Mouse (Mus musculus): ENCODE data around the gene Prr13. TPM values are rescaled to one million over a fixed set of nuclear protein-coding genes. Genes with fewer than 3 reads are reported as not detected.

Prr13 gene
- total RNA-seq (2021) (100 to 1,000 TPM; 105 to 197 TPM), polyA plus RNA-seq (2012; rRNA removed) (213 and 313 TPM in 2 replicates)
- long read RNA-seq, transcript Prr13-204 (4 exons, 1,055 nt), result major isoform, 55 of 94 reads
- long read RNA-seq, transcript Prr13-202 (3 exons, 1,020 nt), result minor isoform, 7 of 94 reads
- long read RNA-seq, transcript Prr13-201 (5 exons, 1,224 nt), result minor isoform, 22 of 94 reads
- long read RNA-seq, partial matches to known transcripts, result 6 of 94 reads
- long read RNA-seq, other reads (novel, unspliced or antisense), result 2 of 94 reads

- DNase-seq, result peak; percentile 94
Observed at GRCm38 (mm10) chr15:102458904-102459317, at the start of gene Prr13. Gene Prr13 (plus strand): TSS chr15:102459028.

GRCm38 (mm10) chr15:102409286-102409685, 49.5 kb upstream of the Prr13 start:
- DNase-seq, result no peak

DNA sequence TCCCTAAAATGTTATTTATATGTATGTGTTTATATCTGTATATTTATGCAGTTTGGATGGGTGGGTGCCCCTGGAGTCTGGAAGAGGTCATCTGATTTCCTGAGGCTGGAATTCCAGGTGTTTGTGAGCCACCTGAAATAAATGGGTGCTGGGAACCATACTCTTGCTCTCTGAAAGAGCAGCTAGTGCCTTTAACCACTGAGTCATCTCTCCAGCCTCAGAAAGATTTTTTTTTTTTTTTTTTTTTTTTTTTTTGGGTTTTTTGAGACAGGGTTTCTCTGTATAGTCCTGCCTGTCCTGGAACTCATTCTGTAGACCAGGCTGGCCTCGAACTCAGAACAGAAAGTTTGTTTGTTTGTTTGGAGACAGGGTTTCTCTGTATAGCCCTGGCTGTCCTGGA, 47.8 kb upstream of the Prr13 start:
- no peak for DNase-seq

GRCm38 (mm10) chr15:102413687-102414086, 45.1 kb upstream of the Prr13 start:
- no peak for DNase-seq

- no peak for DNase-seq
Observed at GRCm38 (mm10) chr15:102417524-102417923, 41.3 kb upstream of the Prr13 start.

GRCm38 (mm10) chr15:102420986-102421385, 37.8 kb upstream of the Prr13 start:
- no peak for DNase-seq

DNA sequence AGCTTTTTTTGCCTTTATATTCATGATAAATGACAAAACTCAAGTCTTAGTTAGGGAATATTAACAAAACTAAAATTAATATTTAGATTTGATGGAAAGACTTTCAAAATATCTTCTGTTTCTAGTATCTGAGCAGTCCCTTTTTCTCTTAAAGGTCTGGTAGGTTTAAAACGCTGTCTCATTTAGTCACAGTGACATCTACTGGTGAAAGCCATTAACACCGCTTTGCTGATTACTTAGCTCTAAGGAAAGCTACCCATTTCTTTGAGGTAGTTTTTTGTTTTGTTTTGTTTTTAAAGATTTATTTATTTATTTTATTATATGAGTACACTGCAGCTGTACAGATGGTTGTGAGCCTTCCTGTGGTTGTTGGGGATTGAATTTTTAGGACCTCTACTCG, 37.4 kb upstream of the Prr13 start:
- DNase-seq, result peak; percentile 35

DNA sequence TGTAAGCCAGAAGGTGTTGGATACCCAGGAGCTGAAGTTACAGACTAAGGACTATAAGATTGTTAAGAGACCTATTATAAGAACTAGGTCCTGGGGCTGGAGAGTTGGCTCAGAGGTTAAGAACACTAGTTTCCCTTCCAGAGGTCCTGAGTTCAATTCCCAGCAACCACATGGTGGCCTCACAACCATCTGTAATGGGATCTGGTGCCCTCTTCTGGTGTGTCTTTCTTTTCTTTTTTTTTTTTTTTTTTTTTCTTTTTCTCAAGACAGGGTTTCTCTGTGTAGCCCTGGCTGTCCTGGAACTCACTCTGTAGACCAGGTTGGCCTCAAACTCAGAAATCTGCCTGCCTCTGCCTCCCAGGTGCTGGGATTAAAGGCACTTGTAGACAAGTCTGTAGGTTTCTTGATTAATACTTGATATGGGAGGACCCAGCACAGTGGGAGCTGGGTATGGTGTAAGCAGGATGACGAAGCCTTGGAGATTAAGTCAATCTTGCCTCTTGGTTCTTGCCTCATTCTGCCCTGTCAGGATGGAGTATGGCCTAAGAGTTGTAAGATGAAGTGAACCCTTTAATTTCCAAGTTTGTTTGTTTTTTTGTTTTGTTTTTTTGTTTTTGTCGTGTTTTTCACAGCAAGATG, 35.1 kb upstream of the Prr13 start:
- no peak for DNase-seq

- DNase-seq, result no peak
Observed at GRCm38 (mm10) chr15:102424657-102425056, 34.2 kb upstream of the Prr13 start.

- no peak for DNase-seq
Observed at GRCm38 (mm10) chr15:102426963-102427362, 31.9 kb upstream of the Prr13 start.

GRCm38 (mm10) chr15:102432046-102432445, 26.8 kb upstream of the Prr13 start:
- DNase-seq, result no peak

- DNase-seq, result no peak
Observed at GRCm38 (mm10) chr15:102433173-102433572, 25.7 kb upstream of the Prr13 start.

GRCm38 (mm10) chr15:102442490-102442889, 16.3 kb upstream of the Prr13 start:
- peak; percentile 87 for DNase-seq

DNA sequence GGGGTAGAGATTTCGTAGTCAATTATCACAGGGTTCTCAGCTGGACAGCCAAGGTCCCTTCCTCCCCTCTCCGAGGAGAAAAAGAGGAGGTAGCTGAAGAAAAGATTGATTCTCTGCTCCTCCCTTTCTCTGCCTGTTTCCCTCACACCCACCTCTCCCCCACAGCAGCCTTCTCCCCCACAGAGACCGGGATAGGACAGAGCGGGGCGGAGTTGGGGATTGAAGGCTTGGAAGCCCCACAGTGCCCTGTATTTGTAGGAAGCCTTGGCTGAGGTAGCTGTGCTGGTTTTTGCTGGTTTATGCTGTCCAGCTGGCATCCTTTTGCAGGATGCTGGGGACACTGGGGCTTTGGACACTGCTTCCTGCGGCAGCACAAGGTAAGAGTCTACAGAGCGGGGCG, 13.7 kb upstream of the Prr13 start, which contains the start of gene Amhr2:
Amhr2 (plus strand) TSS at position 222 of the 400 bp plus-strand sequence.
- no peak for DNase-seq

GRCm38 (mm10) chr15:102446448-102446847, 12.4 kb upstream of the Prr13 start:
- no peak for DNase-seq

DNA sequence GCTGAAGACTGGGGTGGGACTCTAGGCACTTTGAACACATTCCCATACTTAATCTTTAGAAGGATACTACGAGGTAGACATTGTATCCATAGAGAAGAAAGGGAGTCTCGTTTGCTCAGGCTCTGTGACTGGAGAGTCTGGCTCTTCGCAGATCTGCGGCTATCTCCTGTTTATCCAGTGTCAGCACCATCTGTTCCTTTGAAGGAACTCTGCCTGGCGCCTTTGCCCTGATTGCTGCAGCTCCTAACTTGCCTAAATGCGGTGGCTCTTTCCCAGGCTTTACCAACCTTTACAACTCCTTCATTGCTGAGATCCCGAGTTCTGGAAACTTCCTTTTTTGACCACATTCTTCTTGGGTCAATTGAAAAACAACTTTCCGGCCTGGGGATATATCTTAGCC, 9.5 kb upstream of the Prr13 start:
- DNase-seq, result no peak

DNA sequence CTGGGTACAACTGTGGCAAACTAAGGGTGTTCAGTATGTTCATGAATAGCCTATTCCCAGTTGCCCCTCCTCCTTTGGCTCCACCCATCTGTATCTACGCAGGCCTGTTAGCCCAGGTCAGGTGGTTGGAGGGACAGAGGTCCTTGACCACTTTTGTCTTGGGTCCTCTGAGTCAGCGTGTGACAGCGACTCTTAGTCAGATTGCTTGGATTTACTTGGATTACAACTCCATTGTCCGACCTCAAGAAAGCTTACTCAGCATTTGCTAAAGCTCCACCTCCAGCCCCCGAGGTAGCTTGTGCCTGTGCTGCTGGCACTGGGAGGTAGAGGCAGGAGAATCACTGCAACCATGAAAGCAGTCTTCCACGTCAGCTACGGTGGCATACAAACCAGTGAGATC, 7.9 kb upstream of the Prr13 start:
- peak; percentile 89 for DNase-seq

GRCm38 (mm10) chr15:102451666-102452430, 7.0 kb upstream of the Prr13 start:
- no peak for DNase-seq

DNA sequence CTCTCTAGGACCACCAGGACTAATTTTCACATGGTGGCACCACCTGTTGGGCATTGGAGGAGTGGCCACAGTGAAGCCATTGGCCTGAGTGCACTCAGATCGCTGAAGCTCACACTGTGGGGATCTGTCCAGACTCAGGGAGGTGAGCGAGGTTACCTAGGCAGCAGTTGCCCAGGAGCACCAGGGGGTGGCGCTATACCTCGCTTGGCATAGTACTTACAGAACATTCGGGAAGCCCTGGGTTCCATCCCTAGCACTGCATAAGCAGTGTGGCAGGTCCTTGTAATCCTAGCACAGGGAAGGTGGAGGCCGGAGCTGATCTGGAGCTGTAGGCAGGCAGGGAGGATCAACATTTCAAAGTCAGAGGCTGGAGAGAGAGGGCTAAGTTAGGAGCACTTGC, 2.8 kb upstream of the Prr13 start:
- no peak for DNase-seq

DNA sequence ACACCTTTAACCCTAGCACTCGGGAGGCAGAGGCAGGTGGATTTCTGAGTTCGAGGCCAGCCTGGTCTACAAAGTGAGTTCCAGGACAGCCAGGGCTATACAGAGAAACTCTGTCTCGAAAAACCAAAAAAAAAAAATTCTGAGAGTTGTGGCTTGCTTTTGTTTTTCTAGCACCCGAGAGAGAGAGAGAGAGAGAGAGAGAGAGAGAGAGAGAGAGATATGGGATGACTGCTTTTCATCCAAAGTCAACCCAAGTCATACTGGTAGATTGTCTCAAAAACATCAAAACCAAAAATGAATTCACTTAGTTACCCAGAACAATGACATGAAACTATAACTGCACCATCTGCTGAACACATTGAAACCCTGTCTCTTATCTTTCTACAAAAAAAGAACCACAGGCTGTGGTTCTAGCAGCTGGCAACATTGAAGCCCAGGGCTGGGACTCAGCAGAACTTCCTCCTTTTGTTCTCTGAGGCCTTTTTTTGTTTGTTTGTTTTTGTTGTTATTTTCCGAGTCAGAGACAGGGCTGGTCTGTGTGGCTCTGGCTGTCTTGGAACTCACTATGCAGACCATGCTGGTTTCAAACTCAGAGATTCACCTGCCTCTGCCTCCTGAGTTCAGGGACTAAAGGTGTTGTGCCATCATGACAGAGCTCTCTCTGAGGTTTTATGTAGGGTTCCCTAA, 635 bp upstream of the Prr13 start:
- DNase-seq, result no peak

- DNase-seq, result no peak
Observed at GRCm38 (mm10) chr15:102459381-102459780, 553 bp downstream of the Prr13 start.

DNA sequence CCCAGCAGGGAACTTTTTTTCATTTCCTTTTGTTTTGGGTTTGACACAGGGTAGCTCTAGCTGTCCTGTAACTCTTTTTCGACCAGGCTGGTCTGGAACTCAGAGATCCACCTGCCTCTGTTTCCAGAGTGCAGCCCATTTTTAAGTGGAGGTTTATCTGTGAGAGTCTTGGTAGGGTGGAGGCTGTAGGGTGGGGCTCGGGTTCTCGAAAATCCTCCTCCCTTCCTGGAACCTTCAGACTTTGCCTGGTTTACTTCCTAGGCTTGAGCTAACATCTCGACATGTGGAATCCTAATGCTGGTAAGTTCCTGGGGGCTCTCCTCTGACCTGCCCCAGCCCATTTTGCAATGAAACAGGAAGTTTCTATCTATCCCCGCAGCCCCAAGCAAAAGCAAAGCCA, 1.0 kb downstream of the Prr13 start:
- no peak for DNase-seq

- DNase-seq, result no peak
Observed at GRCm38 (mm10) chr15:102460409-102460808, 1.6 kb downstream of the Prr13 start.

Data from adrenal gland, adult 2 months (tissue).